Mouse (Mus musculus) megakaryocyte-erythroid progenitor cell, adult 5-6 weeks (primary cell): Measurements from ENCODE around the gene Rnf31. TPM values are rescaled to one million over a fixed set of nuclear protein-coding genes. Genes with fewer than 3 reads are reported as not detected.
A peak's percentile ranks its signal among the peaks of the same experiment; 100 is the strongest.

ENCODE experiments used
- ATAC-seq: replicated peaks from 2 replicates; pipeline ENCODE4 v1.8.0; 2016; ENCODE audit warnings: mild to moderate bottlenecking, inconsistent platforms; ENCODE audit not compliant: severe bottlenecking, poor library complexity, low FRiP score, low TSS enrichment
- total RNA-seq, 2 experiments: library from RNA; stranded (forward) in 1 of 2; stranded (reverse) in 1 of 2; fragments of 200-1000, 215-1000 nt in 1 of 2; fragments of >200 nt in 1 of 2; fragmentation: Nextera tagmentation in 1 of 2; gene quantifications; 2 replicates each; pipeline ENCODE4 v1.2.3; 2014 to 2017

Rnf31 gene
- total RNA-seq, 2 experiments from 2014 or later: 23.8 to 35.8 TPM

DNA sequence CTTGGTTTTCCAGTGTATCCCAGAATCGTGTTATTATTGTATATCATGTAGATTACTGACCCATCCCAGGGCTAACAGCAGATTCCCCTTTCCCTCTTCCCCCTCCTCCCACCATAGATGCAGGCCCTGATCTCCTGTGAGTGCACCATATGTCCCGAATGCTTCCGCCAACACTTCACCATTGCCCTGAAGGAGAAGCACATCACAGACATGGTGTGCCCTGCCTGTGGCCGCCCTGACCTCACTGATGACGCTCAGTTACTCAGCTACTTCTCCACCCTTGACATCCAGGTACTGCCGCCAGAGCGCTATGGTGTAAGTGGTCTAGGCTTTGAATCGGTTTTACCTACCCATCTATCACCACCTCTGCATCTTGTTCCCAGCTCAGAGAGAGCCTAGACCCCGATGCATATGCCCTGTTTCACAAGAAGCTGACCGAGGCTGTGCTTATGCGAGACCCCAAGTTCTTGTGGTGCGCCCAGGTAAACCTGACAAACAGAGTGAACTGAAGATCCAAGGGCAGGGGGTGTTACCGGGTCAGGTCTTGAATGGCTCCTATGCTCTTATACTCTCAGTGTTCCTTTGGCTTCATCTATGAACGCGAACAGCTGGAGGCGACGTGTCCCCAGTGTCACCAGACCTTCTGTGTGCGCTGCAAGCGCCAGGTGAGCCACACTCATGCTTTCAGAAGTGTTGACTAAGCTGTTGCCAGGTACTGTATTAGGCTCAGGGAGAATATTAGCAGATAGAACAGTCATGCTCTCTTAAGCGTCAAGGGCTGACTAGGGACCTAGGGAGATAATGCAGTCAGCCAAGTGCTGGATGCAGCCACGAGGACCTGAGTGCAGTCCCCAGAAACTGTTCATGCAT lies 7.2 kb downstream of the Rnf31 start:
- ATAC-seq: no peak

DNA sequence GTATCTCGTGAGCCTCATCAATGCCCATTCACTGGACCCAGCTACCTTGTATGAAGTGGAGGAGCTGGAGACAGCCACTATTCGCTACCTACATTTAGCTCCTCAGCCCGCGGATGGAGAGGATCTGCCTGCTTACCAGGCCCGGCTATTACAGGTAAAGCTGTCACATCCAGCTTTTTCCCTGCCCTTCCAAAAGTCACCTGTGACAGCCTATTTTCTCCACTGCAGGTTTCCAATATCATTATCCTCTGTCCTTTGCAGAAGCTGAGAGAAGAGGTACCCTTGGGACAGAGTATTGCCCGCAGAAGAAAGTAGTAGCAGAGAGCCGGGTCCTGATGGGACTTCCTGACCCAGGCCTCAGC lies 11.7 kb downstream of the Rnf31 start, which contains the start of gene Irf9:
Irf9 (plus strand) TSS at position 301 of the 362 bp plus-strand sequence.
- no peak for ATAC-seq

DNA sequence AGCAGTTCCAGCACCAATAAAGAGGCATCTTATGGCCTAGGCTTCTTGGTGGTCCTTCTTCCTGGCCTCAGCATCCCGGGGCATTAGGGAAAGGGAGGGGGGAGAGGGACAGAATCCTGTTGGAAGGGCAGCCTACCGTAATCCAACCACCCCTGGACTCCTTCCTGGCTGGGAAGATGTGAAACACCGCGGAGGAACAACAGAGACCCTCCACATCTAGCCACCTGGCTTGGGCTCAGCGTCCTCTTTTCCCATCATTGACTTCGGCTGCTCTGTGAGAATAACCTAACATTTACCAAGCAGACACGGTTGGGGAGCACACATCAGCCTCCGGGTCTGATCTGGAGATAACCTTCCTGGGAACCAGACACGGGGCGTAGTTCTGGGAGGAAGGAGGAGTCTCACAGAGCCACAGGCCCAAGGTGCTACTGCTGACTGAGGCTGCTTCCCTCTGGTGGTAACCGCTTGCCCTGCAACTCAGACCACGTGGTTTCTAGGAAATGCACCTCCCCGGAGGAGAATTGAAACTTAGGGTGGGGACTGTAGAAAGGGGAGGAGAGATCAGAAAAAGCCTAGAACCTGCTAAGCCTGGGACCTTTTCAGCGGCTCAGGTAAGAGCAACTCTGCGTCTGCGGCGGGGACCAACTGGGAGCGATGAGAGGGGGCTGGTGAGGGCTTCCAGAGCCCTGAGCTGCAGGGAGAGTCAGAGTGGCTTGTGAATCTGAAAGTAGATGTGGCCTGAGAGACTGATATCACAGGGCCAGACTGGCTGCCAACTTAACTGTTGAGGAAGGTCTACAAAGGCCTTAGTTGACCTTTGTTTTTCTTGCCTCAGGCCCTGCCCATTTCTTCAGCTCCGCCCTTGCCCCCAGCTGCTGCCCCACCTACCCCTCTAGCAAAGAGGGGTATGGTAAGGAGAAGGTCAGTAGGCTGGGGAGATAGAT lies 12.4 kb downstream of the Rnf31 start:
- ATAC-seq: peak; percentile 90

DNA sequence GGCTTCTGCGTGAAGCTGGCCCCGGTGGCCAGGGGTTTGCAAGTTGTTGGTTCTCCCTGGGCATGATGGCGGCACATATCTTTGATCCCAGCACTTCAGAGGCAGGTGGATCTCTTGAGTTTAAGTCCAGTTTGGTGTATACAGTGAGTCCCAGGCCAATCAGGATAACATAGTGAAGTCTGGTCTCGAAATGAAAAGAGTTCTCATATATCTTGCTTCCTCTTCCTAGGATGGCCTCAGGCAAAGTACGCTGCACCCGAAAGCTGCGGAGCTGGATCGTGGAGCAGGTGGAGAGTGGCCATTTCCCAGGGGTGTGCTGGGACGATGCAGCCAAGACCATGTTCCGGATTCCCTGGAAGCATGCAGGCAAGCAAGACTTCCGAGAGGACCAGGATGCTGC lies 13.3 kb downstream of the Rnf31 start:
- no peak for ATAC-seq

DNA sequence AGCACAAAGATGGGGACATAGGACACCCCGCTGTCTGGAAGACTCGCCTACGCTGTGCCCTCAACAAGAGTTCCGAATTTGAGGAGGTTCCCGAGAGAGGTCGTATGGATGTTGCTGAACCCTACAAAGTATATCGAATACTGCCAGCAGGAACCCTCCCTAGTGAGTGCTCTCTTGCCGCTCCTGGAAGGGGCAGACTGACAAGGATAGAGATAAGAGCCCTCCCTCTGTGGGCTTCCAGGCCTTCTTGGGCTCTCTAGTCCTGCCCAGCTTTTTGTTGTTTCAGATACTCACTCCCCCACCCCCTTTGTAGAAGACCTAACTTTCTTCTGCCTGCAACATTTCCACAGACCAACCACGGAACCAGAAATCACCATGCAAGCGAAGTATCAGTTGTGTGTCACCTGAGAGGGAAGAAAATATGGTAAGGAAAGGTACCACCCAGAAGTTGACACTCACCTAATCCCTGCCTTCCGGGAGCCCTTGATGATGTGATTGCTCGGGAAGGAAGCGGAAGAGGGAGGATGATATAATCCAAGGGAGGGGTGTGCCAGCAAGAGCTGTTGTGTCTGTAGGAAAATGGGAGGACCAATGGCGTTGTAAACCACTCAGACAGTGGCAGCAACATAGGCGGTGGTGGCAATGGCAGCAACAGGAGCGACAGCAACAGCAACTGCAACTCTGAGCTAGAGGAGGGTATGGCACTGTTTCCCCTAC lies 14.4 kb downstream of the Rnf31 start:
- peak; percentile 35; the same call in 1 of the 2 replicates for ATAC-seq

DNA sequence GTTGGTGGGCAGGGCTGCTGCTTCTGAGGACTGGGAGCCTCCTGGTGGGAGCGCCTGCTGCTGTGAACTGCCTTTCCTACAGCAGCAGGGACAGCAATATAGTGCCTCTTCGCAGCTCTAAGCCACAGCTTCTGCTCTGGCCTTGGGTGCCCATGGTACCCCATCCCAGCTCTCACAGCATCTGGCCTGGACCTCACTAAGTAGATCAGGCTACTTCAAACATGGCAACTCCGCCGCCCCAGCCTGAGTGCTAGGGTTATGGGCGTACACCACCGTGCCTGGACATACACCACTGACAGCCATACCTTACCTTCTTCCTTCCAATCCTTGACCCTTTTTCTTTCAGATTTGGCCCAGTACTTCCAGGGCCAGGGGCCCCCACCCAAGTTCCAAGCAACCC lies 16.8 kb downstream of the Rnf31 start:
- no peak for ATAC-seq

DNA sequence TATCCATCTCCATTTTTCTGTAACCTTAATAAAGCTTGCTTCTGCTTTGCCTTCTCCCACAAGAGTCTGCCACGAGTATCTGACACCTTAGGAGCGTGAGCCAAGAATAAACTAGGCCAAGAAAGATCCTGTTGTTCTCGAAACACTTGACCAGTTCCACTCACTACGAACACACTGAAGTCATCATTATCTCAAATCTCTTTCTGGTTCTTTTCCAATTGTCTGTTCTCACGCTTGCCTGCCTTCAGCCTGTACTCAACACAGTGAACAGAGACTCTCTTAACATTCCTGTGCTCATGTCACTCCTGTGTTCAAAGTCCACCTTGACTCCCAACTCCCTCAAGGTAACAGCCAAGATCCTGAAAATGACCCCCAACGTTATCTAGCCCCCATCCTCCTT lies 21.8 kb downstream of the Rnf31 start:
- no peak for ATAC-seq

DNA sequence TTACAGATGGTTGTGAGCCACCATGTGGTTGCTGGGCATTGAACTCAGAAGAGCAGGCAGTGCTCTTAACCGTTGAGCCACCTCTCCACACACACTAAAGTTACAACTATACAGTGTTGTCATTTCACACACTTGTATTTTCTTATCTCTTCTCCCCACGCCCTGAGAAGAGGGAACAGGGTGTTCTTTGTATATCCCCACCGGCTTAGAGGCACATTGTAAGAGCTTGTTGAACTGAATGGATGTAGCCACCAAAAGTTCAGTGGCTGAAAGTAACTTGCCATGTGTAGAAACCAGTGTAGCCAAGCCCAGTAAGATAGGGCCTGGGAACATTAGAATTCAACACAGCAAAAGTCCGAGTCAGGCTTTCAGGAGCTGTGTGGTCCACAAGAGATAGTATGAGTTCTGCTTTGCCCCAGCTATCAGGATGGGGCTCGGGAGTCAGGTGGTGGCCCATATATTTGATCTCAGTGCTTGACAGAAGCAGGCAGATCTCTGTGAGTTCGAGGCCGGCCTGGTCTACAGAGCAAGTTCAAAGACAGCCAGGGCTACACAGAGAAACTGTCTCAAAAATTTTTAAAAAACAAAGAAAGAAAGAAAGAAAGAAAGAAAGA lies 23.2 kb downstream of the Rnf31 start:
- ATAC-seq: peak; percentile 57

DNA sequence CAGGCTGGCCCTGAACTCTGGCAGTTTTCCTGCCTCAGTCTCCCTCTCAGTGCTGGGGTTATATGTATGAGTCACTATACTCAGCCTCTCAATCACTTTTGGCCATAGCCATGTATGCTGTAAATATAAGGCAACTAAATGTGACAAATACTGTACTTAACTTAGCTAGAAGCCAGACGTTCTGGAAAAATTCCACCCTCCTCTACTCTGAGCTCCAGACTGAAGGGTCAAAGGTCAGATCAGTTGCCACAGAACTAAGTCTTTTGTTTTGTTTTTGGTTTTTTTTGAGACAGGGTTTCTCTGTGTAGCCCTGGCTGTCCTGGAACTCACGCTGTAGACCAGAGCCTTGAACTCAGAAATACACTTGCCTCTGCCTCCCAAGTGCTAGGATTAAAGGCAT lies 24.4 kb downstream of the Rnf31 start:
- no peak for ATAC-seq

DNA sequence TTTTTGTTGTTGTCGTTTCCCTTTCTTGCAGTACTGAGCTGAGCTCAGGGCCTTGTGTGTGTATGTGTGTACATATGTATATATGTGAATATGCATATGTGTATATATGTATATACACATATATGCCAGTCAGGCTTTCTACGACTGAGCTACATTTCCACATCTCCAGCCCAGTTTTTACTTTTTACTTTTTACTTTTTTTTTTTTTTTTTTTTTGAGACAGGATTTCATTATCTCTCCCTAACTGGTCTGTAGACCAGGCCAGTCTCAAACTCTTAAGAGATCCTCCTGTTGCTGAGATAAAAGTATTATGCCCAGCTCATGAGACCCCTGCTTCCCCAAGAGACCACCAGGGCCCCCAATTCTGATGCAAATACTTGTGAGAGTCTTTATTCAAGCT lies 25.3 kb downstream of the Rnf31 start:
- ATAC-seq: no peak

DNA sequence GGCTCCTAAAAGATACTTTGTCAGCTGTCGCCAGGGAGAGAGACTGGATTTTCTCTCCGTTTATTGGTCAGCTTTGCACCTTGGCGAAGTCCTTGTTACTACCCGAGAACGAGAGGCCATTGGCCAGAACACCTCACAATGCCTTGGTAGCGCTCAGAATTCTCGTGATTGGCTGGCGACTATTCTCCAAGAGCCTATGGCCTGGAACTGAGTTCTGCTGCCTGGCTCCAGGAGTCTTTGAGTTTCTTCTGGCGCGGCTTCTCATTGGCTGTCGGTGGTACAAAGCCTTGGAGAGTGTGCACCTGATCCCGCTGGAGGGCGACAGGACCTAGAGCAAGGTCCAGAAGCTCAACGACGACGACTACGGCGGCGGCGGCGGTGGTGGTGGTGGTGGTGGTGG lies 26.3 kb downstream of the Rnf31 start, which contains the start of gene Rec8:
Rec8 (plus strand) TSS at position 216 of the 400 bp plus-strand sequence.
- peak; percentile 79 for ATAC-seq

DNA sequence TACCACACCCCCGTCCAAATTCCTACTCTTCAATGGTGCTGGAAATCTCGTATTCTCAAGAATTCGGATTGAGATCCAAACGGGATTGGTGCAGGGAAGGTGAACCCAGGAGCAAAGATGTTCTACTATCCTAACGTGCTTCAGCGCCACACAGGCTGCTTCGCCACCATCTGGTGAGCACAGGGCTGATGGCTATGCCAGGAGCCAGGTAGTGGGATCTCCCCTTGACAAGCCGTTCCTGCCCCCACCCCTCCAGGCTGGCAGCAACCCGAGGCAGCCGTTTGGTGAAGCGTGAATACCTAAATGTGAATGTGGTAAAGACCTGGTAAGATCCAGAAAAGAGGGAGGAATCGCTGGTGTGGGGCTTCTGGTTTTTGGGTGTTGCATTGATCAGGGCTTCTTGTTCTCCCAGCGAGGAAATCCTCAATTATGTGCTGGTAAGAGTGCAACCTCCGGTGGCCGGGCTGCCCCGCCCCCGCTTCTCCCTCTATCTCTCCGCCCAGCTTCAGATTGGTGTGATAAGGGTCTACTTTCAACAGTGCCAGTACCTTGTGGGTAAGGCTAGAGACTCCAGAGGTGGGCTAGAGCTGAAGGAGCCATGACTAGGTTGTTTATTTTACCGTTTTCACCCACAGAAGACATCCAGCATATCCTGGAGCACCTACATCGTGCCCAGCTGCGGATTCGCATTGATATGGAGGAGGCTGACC lies 27.1 kb downstream of the Rnf31 start:
- ATAC-seq: peak; percentile 59

DNA sequence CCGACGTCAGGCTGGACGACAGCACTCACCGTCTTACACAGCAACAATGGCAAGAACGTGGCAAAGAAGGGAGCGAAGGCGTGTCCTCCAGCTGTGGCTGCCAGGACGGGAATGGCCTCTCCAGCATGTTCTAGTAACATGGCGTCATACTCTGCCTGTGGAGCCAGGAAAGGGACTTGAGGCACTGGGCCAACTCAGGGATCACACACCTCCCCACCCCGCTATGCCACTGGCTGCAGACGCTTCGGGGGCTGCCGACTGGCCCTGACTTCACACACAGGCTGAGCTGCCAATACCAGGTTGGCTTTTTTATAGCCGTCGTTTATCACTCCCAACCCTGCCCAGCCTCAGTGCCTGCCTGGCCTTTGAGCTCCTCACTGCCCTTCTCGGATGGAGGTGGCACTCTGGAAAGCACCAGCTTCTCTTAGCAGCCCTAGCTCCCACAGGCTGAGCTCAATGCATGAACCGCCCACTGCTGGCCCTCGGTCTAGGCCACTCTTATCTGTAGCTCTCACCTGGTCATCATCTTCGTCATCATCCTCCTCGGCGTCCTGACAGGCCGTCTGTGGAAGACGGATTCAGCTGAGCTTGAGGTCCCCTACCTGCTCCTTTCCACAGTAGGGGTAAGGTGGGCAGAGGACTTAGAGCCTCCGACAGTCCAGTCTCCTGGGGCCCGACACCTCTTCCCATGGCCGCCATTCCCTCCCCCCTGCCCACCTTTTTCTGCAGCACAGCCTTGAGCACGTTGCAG lies 36.7 kb downstream of the Rnf31 start:
- no peak for ATAC-seq

DNA sequence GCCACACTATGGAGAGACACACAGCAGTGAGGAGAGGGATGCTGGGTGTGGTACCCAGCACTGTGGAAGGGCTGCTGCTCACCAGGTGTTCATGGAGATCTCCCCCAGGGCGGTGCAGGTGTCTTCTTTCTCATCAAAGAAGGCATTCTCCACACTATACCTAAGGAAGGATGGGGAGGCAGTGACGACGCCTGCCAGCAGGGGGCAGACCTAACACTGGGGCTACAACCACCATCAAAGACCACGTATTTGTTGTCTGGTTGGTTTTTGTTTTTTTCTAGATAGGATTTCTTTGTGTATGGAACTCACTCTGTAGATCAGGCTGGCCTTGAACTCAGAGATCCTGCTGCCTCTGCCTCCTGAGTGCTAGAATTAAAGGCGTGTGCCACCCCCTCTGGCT lies 37.8 kb downstream of the Rnf31 start:
- ATAC-seq: peak; percentile 68

DNA sequence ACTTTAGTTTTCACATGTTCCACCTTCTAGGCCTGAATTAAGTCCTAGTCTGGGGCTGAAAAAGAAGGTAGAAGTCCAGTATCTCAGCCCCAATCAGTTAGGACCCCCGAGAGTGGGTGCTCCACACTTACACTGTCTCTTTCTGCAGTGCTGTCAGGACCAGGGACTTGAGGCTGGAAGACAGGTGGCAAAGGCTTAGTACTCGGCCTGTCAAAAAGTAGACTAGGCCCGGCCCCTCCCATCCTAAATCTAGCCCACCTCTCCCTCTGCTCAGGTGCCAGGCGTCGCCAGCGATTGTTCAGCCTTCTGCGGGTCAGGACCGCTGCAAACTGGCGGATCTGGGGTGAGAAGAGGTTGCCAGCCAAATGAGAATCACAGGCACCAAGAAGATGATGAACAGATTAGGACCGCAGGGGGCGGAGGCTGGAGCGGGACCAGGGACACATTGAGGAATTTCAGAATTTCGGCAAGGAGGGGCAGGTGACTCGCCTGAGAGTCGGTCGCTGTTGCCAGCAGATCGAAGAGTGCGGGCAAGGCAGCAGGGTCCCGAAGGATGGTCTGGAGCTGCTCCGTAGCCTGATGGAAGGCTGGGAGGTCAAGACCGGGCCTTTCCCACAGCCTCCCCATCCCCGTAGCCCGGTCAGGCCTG lies 43.5 kb downstream of the Rnf31 start:
- peak; percentile 43 for ATAC-seq

DNA sequence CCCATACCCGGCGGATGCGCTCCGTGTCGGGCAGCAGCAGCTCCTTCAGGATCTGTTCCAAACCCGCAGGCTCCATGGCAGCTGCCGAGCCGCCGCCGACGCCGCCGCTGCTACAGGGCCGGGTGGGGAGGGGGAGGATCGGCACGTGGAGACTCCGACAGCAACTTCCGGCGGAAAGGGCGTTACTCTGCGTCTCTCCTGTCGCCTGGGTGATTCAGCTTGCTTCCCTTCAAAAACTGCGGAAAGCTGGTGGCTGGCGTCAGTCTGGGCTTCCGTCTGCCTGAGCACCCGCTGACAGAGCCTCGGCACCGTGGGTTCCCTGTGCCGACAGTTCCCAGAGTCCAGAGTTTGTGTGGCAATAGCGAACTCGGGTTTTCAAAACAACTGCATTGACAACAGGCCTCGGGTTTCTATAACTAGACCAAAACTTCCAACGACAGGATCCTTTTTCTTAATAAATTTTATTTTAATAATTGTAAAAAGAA lies 44.1 kb downstream of the Rnf31 start, which contains the start of gene Ipo4:
Ipo4 (minus strand) TSS at position 435 of the 485 bp plus-strand sequence.
- ATAC-seq: peak; percentile 94

DNA sequence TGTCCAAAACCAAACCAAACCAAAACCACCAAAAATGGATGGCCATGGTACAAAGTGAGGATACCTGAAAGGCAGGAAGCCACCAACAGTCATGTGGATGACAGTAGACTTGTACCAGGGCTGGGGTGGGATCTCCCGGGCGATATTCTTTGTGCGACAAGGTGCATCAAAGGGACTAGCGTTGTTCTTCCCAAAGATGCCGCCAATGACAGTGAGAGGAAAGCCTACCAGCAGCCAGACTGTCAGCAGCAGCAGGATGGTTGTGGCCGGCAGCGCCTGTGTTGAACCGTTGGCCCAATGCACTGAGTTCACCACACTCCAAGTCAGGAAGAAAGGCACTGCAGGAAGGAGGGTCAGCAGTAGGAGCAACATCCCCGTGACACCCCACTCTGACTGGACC lies 46.3 kb downstream of the Rnf31 start, which contains the start of gene Gm49378:
Gm49378 (minus strand) TSS at position 101 of the 400 bp plus-strand sequence.
- ATAC-seq: no peak
